Mouse (Mus musculus) megakaryocyte, embryonic 14.5 days (primary cell): Measurements from ENCODE around the gene Edn1.

Experiments
- FLI1 ChIP-seq: IDR thresholded peaks from 2 replicates; pipeline ENCODE4 v1.6.1; 2012; ENCODE audit warnings: low read length, inconsistent platforms, mixed read lengths
- GATA1 ChIP-seq: IDR thresholded peaks from 3 replicates; pipeline ENCODE4 v1.6.1; 2012; ENCODE audit warnings: mixed read lengths, low read length, inconsistent platforms, borderline replicate concordance

GRCm38 (mm10) chr13:42253821-42254220, 47.5 kb upstream of the Edn1 start:
- TF ChIP-seq GATA1 (no peak), FLI1 (no peak)
